Mouse (Mus musculus): ENCODE data around the gene Grm4. TPM values are rescaled to one million over a fixed set of nuclear protein-coding genes. Genes with fewer than 3 reads are reported as not detected.

The Grm4 gene
- polyA plus RNA-seq, 1 experiment, result not detected

DNA sequence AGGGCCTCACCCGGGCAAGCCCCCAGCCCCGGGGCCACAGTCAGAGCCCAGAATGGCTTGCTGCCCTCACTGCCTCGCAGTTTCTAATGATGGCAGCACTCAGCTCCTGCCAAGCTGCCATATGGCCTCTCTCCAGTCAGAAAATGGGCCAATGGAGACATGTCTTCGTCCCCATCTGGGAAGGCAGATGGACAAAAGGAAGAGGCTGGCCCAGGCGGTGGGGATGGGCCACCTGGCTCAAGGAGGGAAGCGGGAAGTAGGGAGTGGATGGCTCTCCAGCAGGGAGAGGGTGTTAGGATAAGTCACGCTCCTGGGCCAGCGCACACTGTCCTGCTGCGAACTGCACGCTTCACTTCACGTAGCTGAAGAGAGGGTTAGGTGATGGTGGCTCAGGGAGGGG, 64.8 kb downstream of the Grm4 start:
- H3K4me3 ChIP-seq (ENCODE audit: insufficient read depth, low read length), result no peak overlapping the region
- H3K27ac ChIP-seq (ENCODE audit: insufficient read depth, low read length), result no peak overlapping the region
- no peaks in the 10 kb centered on the region for H3K4me1 ChIP-seq (ENCODE audit: control insufficient read depth, insufficient read depth, low read length)
- TF ChIP-seq POLR2A (IDR thresholded peaks at IDR 0.05; ENCODE audit: low read depth, low read length) (no peak), CTCF (IDR thresholded peaks at IDR 0.05; ENCODE audit: borderline replicate concordance, insufficient read depth, low read length) (no peak)

DNA sequence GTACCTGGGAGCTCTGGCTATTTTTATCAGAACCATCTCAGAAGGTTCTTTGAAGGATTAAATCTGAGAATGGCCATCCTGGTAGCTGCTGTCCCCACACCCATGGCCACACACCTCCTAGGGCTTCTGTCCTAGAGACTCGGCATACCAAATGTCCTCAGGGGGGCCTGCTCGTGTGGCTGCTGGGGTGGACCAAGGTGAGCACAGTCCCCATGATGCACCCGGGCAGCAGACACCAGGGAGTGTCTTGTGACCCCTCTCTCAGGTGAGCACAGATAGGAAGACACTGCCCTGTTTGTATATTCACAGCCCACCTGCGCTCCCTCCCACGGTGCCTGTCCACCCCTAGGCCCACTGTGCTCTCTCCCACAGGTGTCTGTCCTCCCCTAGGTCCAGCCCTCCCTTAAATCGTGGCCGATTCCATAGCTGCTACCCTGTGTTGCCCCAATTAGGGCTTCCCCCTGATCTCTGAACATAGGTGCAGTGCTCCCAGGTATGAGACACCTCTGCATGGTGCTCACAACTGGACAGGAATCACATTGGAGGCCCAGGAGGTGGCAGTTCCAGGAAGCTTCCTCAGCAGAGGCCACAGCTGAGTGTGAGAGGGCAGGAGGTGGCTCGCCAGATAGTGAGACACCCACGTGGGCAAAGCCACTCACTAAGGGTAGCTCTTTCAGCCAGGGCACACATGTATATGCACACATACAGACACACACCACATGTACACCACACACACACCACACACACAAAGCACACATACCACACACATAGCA, 66.0 kb downstream of the Grm4 start:
- Histone ChIP-seq H3K27ac (ENCODE audit: insufficient read depth, low read length) (no peak overlapping the region), H3K4me3 (ENCODE audit: insufficient read depth, low read length) (no peak overlapping the region), H3K4me1 (ENCODE audit: control insufficient read depth, insufficient read depth, low read length) (no peaks in the 10 kb centered on the region)
- no peak for TF ChIP-seq CTCF (IDR thresholded peaks at IDR 0.05; ENCODE audit: borderline replicate concordance, insufficient read depth, low read length)
- TF ChIP-seq POLR2A (IDR thresholded peaks at IDR 0.05; ENCODE audit: low read depth, low read length), result no peak

DNA sequence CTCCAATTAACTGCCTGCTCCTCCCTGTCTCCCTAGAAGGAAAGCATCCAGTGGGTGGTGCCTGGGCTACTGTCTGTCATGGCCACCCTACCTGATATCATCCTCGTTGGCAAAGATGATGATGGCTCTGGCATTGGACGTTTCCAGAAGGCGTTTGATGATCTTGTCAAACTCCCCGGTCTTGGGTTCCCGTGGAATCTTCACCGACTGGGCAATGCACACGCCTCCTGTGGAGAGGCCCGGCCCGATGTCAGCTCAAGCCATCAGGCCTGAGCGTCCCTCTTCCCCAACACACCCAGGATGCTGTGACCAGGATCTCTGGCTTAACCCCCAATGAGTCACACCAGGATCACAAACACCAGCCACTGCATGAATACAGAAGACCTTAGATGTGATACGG, 66.8 kb downstream of the Grm4 start:
- H3K4me1 ChIP-seq (ENCODE audit: control insufficient read depth, insufficient read depth, low read length), result no peaks in the 10 kb centered on the region

DNA sequence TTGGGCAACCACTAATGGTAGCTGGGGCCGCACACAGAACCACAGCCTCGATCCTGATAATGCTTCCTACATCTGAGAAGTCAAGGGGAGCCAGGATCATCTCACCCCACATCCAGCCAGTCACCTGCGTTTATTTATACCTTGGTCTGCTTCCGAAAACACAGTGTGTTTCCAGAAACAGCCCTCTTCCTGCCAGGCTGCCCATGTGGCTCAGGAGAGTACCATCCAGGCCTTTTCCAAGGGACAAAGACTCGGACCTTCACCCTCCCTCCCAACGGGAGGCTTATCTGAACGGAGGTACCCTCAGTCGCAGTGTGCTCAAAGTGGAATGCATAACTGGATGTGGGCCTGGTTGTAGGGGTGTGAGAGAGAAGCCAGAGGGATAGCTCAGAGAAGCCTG, 68.2 kb downstream of the Grm4 start:
- no peak overlapping the region for H3K27ac ChIP-seq (ENCODE audit: insufficient read depth, low read length)
- H3K4me3 ChIP-seq (ENCODE audit: insufficient read depth, low read length), result no peak overlapping the region
- no peaks in the 10 kb centered on the region for H3K4me1 ChIP-seq (ENCODE audit: control insufficient read depth, insufficient read depth, low read length)
- TF ChIP-seq CTCF (IDR thresholded peaks at IDR 0.05; ENCODE audit: borderline replicate concordance, insufficient read depth, low read length), result no peak
- no peak for TF ChIP-seq POLR2A (IDR thresholded peaks at IDR 0.05; ENCODE audit: low read depth, low read length)

More for the DNA sequence above, 66.8 kb downstream of the Grm4 start:
- TF ChIP-seq POLR2A (IDR thresholded peaks at IDR 0.05; ENCODE audit: low read depth, low read length), result no peak
- TF ChIP-seq CTCF (IDR thresholded peaks at IDR 0.05; ENCODE audit: borderline replicate concordance, insufficient read depth, low read length), result no peak
- Histone ChIP-seq H3K4me3 (ENCODE audit: insufficient read depth, low read length) (no peak overlapping the region), H3K27ac (ENCODE audit: insufficient read depth, low read length) (no peak overlapping the region)

DNA sequence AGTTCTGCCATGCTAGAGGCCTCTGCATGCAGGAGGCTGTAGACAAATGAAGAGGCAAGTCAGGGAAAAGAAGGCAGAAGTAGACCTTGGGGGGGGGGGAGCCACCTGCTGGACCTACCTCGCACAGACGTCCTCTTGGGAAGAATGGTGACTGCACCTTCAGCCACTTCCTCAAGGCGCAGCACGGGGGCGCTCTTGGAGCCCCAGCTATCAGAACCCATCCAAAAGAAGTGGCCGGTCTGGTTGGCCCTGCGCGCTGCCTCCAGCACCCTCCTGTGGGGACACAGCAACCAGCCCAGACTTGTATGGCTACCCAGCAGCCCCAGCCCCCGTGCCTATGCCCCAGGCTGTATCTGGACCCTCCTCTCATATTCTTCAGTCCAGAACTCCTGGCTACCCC, 69.4 kb downstream of the Grm4 start:
- Histone ChIP-seq H3K27ac (ENCODE audit: insufficient read depth, low read length) (no peak overlapping the region), H3K4me1 (ENCODE audit: control insufficient read depth, insufficient read depth, low read length) (no peaks in the 10 kb centered on the region), H3K4me3 (ENCODE audit: insufficient read depth, low read length) (no peak overlapping the region)
- TF ChIP-seq CTCF (IDR thresholded peaks at IDR 0.05; ENCODE audit: borderline replicate concordance, insufficient read depth, low read length) (no peak), POLR2A (IDR thresholded peaks at IDR 0.05; ENCODE audit: low read depth, low read length) (no peak)

GRCm38 (mm10) chr17:27451216-27451615, 70.0 kb downstream of the Grm4 start:
- TF ChIP-seq POLR2A (IDR thresholded peaks at IDR 0.05; ENCODE audit: low read depth, low read length) (no peak), CTCF (IDR thresholded peaks at IDR 0.05; ENCODE audit: borderline replicate concordance, insufficient read depth, low read length) (no peak)
- no peak overlapping the region for H3K27ac ChIP-seq (ENCODE audit: insufficient read depth, low read length)
- no peak overlapping the region for H3K4me3 ChIP-seq (ENCODE audit: insufficient read depth, low read length)
- no peaks in the 10 kb centered on the region for H3K4me1 ChIP-seq (ENCODE audit: control insufficient read depth, insufficient read depth, low read length)

DNA sequence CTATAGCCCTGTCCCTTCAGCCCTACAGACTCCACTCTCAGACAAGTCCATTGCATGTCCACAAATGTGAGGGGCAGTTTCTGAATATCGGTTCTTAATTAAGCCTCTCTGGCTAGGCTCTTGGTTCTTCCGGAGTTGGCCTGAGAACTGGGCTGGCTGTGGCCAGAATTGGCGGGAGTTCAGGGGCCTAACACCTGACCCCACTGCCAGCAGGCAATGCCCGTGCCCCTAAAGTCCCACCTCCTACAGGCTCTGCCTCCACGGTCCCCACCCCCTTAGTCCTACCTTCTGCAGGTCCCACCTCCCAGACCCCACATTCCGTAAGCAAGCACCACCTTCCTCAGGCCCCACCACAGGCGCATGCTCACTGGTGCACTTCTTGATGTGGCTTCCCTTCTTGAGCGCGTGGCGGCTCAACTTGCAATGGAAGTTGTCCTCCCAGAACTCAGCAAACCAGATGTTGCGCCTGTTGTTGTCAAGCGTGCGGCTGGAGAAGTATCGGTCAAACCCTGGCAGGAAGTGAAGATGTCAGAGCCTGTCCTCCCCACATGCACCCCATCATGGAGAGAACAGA, 71.4 kb downstream of the Grm4 start:
- Histone ChIP-seq H3K4me1 (ENCODE audit: control insufficient read depth, insufficient read depth, low read length) (no peaks in the 10 kb centered on the region), H3K27ac (ENCODE audit: insufficient read depth, low read length) (no peak overlapping the region), H3K4me3 (ENCODE audit: insufficient read depth, low read length) (no peak overlapping the region)
- no peak for TF ChIP-seq CTCF (IDR thresholded peaks at IDR 0.05; ENCODE audit: borderline replicate concordance, insufficient read depth, low read length)
- TF ChIP-seq POLR2A (IDR thresholded peaks at IDR 0.05; ENCODE audit: low read depth, low read length), result no peak

GRCm38 (mm10) chr17:27448749-27449148, 72.5 kb downstream of the Grm4 start:
- no peak overlapping the region for H3K27ac ChIP-seq (ENCODE audit: insufficient read depth, low read length)
- no peak for TF ChIP-seq CTCF (IDR thresholded peaks at IDR 0.05; ENCODE audit: borderline replicate concordance, insufficient read depth, low read length)
- TF ChIP-seq POLR2A (IDR thresholded peaks at IDR 0.05; ENCODE audit: low read depth, low read length), result no peak
- H3K4me1 ChIP-seq (ENCODE audit: control insufficient read depth, insufficient read depth, low read length), result no peaks in the 10 kb centered on the region
- no peak overlapping the region for H3K4me3 ChIP-seq (ENCODE audit: insufficient read depth, low read length)

DNA sequence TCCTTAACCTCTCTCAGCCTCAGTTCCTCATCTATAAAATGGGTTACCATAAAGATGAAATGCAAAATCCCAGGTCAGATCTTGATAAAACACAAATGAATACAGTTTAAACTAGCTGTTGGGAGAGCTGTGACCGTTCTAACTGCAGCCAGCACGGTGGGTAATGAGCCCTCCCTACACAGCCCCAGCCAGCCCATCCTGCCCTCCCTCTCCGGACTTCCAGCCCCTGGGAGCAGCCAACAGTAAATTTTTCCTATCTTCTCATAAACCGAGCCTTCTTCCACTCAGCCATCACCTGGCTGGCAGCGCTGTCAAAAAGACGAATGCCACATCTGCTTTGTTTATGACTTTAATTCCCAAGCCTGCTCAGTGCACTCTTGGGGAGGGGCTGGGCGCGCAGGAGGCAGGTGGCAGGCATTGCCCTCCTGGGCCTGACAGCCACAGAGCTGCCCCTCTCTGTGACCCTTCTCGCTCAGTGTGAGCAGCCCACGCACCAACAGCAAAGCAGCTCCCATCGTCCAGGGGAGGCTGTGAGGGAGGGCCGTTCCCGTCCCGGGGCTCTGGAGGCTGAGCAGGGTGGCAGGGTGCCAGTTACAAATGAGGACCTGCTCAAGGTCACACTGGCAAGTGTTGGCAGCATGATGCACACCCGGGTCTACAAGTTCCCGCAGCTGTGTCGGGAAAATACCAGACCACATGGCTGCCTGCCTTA, 75.7 kb downstream of the Grm4 start:
- Histone ChIP-seq H3K4me1 (ENCODE audit: control insufficient read depth, insufficient read depth, low read length) (no peaks in the 10 kb centered on the region), H3K27ac (ENCODE audit: insufficient read depth, low read length) (no peak overlapping the region), H3K4me3 (ENCODE audit: insufficient read depth, low read length) (no peak overlapping the region)
- TF ChIP-seq POLR2A (IDR thresholded peaks at IDR 0.05; ENCODE audit: low read depth, low read length), result no peak
- no peak for TF ChIP-seq CTCF (IDR thresholded peaks at IDR 0.05; ENCODE audit: borderline replicate concordance, insufficient read depth, low read length)
